Mouse (Mus musculus) lung, postnatal 0 days (tissue): ENCODE data around the gene Ppp1r3e. TPM values are rescaled to one million over a fixed set of nuclear protein-coding genes. Genes with fewer than 3 reads are reported as not detected.

Source experiments
- ATAC-seq: fragments of 200-750 bp; cut with Nextera tagmentation; 2 replicates; pipeline ENCODE4 v1.8.0; 2017; ENCODE audit warnings: moderate library complexity
- DNase-seq: peaks from one replicate; pipeline ENCODE4 v3.0.0-alpha.2; 2016; ENCODE audit warnings: low spot score
- H3K27ac ChIP-seq: fragments of 300-500 bp; sonication (generic); 2 replicates; pipeline ENCODE4 v1.5.1; 2014; ENCODE audit warnings: antibody characterized with exemption, mild to moderate bottlenecking, low read length, mixed read lengths
- H3K27me3 ChIP-seq: fragments of 300-500 bp; sonication (generic); replicated peaks from 2 replicates; pipeline ENCODE4 v1.6.1; 2014; ENCODE audit warnings: low read length, mixed read lengths; ENCODE audit not compliant: insufficient read depth
- H3K36me3 ChIP-seq: fragments of 300-500 bp; sonication (generic); 2 replicates; pipeline ENCODE4 v1.6.1; 2014; ENCODE audit warnings: low read length, mixed read lengths; ENCODE audit not compliant: insufficient read depth
- H3K4me1 ChIP-seq: fragments of 300-500 bp; sonication (generic); 2 replicates; pipeline ENCODE4 v1.6.1; 2014; ENCODE audit warnings: antibody characterized with exemption, low read depth, low read length, mixed read lengths; ENCODE audit not compliant: insufficient read depth
- H3K4me2 ChIP-seq: fragments of 300-500 bp; sonication (generic); replicated peaks from 2 replicates; pipeline ENCODE4 v1.6.1; 2014; ENCODE audit warnings: low read depth, mild to moderate bottlenecking, low read length, moderate library complexity, mixed read lengths
- H3K4me3 ChIP-seq: fragments of 300-500 bp; sonication (generic); 2 replicates; pipeline ENCODE4 v1.5.1; 2014; ENCODE audit warnings: low read depth, low read length
- H3K9ac ChIP-seq: fragments of 300-500 bp; sonication (generic); replicated peaks from 2 replicates; pipeline ENCODE4 v1.6.1; 2014; ENCODE audit warnings: low read depth, mild to moderate bottlenecking
- H3K9me3 ChIP-seq: fragments of 300-500 bp; sonication (generic); 2 replicates; pipeline ENCODE4 v1.6.1; 2016; ENCODE audit warnings: low read length, mixed read lengths
- CTCF ChIP-seq: IDR thresholded peaks from 2 replicates; pipeline ENCODE4 v1.5.1; 2016; ENCODE audit warnings: antibody characterized with exemption, mild to moderate bottlenecking
- EP300 ChIP-seq: IDR thresholded peaks from 2 replicates; pipeline ENCODE4 v1.6.1; 2016; ENCODE audit warnings: antibody characterized with exemption, mild to moderate bottlenecking, control low read depth
- WGBS: fragments of 180-500 bp; shearing (Covaris S2); extraction: QIAGEN DNeasy Blood & Tissue Kit; methylation state at CpG from one replicate; pipeline ENCODE4 v1.1.7; 2014; 5-methylcytosine and 5-hydroxymethylcytosine counted together
- polyA plus RNA-seq: library from polyadenylated mRNA; unstranded; fragments of >200 nt; fragmentation: Nextera tagmentation; extraction: Ambion mirVana; gene quantifications from 2 replicates; pipeline ENCODE4 v1.2.1, GENCODE M21; 2015

The Ppp1r3e gene
- polyA plus RNA-seq, 1 experiment from 2014 or later = 2.5 TPM

DNA sequence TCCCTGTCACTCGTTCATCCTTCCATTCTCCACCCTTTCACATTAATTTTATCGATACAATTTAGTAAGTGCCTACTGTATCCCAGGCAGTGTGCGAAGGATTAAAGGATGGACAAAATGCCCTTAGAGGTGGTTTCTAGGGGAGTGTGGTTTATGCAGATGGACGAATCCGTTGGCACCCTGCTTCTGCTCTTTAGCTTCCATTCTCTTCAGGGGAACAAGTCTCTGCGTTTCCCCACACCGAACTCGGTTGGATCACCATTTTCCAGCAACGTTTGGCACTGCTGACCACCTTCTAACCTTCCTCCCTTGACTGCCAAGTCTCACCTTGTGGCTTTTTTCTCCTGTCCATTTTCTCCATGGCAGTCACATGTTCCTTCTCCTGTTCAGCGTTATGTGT lies 36.0 kb upstream of the Ppp1r3e start:
- DNase-seq = no peak
- H3K9ac ChIP-seq = peak overlapping the region; percentile 59; the same call in 1 of the 2 replicates
- no peaks in the 10 kb centered on the region for H3K27me3 ChIP-seq
- ATAC-seq = no peak
- no peaks in the 10 kb centered on the region; the same call in 1 of the 2 replicates for H3K4me1 ChIP-seq
- TF ChIP-seq CTCF (no peak), EP300 (no peak)
- no peak overlapping the region for H3K27ac ChIP-seq
- H3K4me3 ChIP-seq = peak overlapping the region; percentile 80
- peak overlapping the region; percentile 100 for H3K4me2 ChIP-seq
- WGBS = 13% methylated on average over 10 of the region's 10 CpGs
- no peaks in the 10 kb centered on the region; the same call in 1 of the 2 replicates for H3K36me3 ChIP-seq
- no peaks in the 10 kb centered on the region for H3K9me3 ChIP-seq

- no peaks in the 10 kb centered on the region; the same call in 1 of the 2 replicates for H3K36me3 ChIP-seq
- ATAC-seq (peak; percentile 87), DNase-seq (peak; percentile 78)
- no peak within 1 kb of the TSS for H3K27ac ChIP-seq
- WGBS = 0% methylated on average over 25 of the region's 28 CpGs
- no peaks in the 10 kb centered on the region for H3K27me3 ChIP-seq
- H3K4me1 ChIP-seq = no peaks in the 10 kb centered on the region; the same call in 1 of the 2 replicates
- peak within 1 kb of the TSS; percentile 80 for H3K4me3 ChIP-seq
- peak within 1 kb of the TSS; percentile 59 for H3K9ac ChIP-seq
- H3K4me2 ChIP-seq = peak within 1 kb of the TSS; percentile 100
- TF ChIP-seq CTCF (peak; percentile 10; the same call in 1 of the 2 replicates), EP300 (no peak)
- no peaks in the 10 kb centered on the region for H3K9me3 ChIP-seq
Measured at GRCm38 (mm10) chr14:54912886-54913285, 35.5 kb upstream of the Ppp1r3e start, which contains the start of gene Slc22a17. TSS of gene Slc22a17 (minus strand) at chr14:54913132.

DNA sequence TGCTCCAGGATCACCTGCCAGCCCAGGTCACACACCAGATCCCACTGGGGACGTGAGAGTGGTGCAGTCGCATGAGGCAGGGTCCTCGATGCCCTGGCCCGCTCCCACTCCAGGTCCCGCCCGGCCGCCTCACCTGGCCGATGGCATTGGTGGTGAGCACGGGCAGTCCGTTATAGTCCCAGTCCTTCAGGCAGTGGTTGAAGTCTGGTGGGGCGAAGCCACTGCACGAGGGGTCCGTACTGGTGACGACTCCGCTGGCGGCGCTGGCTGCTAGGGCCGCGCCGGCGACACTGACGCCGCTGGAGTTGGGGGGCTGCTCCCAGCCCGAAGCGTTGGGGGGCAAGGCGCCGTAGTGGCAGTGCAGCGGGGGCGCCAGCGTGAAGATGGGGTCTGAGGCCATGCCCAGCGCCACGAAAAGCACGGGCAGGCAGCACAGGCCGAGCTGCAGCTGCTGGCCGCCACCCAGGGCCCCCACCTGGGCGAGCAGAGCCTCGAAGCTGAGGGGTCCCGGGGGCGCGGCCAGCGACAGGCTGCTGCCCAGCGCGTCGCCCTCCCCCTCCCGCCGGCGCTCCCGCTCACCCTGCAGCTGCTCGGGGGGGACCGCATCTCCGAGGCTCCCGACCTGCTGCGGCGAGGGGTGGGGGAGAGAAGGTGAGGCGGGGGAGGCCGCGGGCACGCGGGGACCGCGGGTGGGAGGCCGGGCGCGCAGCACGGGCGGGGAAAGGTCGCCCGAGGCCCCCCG lies 34.9 kb upstream of the Ppp1r3e start:
- ATAC-seq = peak; percentile 58
- no peak overlapping the region for H3K27ac ChIP-seq
- H3K4me1 ChIP-seq = no peaks in the 10 kb centered on the region; the same call in 1 of the 2 replicates
- no peaks in the 10 kb centered on the region for H3K9me3 ChIP-seq
- TF ChIP-seq CTCF (no peak), EP300 (no peak)
- H3K9ac ChIP-seq = peak overlapping the region; percentile 59
- no peaks in the 10 kb centered on the region for H3K27me3 ChIP-seq
- peak; percentile 39 for DNase-seq
- H3K4me2 ChIP-seq = peak overlapping the region; percentile 100
- WGBS = 3% methylated on average over 54 of the region's 69 CpGs
- H3K36me3 ChIP-seq = no peaks in the 10 kb centered on the region; the same call in 1 of the 2 replicates
- peak overlapping the region; percentile 80 for H3K4me3 ChIP-seq

- Histone ChIP-seq H3K4me2 (no peak overlapping the region), H3K36me3 (no peaks in the 10 kb centered on the region; the same call in 1 of the 2 replicates), H3K4me3 (no peak overlapping the region), H3K4me1 (no peaks in the 10 kb centered on the region; the same call in 1 of the 2 replicates), H3K27ac (no peak overlapping the region), H3K9me3 (no peaks in the 10 kb centered on the region), H3K9ac (no peak overlapping the region), H3K27me3 (no peaks in the 10 kb centered on the region)
- 73% methylated on average over 7 of the region's 7 CpGs for WGBS
- no peak for DNase-seq
- TF ChIP-seq CTCF (no peak), EP300 (no peak)
- ATAC-seq = no peak
Measured at GRCm38 (mm10) chr14:54908682-54909081, 31.3 kb upstream of the Ppp1r3e start.

DNA sequence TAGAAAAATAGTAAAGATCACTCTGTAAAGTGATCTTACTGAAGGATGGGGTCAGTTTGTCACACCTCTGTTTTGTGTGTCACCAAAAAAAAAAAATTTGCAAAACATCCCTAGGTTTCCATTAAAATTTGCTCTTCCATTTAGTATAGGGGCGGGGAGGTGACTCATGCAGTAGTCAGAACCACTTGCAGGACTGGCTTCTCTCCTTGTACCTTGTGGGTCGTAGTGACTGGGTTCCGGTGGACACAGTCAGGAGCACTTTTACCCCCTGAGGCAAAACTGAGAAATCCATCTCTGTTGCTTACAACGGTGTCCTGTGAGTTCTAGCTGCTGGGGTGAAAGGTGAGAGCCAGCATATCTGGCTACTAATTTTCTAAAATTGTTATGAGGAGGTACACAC lies 26.3 kb upstream of the Ppp1r3e start:
- no peak overlapping the region for H3K4me3 ChIP-seq
- no peak overlapping the region for H3K9ac ChIP-seq
- no peaks in the 10 kb centered on the region for H3K4me1 ChIP-seq
- no peak overlapping the region for H3K4me2 ChIP-seq
- WGBS = 92% methylated on average over 4 of the region's 4 CpGs
- ATAC-seq = no peak
- TF ChIP-seq CTCF (no peak), EP300 (no peak)
- no peaks in the 10 kb centered on the region; the same call in 1 of the 2 replicates for H3K36me3 ChIP-seq
- no peaks in the 10 kb centered on the region for H3K9me3 ChIP-seq
- DNase-seq = no peak
- H3K27ac ChIP-seq = no peak overlapping the region
- no peaks in the 10 kb centered on the region for H3K27me3 ChIP-seq

- ATAC-seq (peak; percentile 88), DNase-seq (peak; percentile 95)
- Histone ChIP-seq H3K4me1 (no peaks in the 10 kb centered on the region), H3K9me3 (no peaks in the 10 kb centered on the region), H3K36me3 (0 out of 2 replicates have a peak, but pooled peaks cover 5% of the 10 kb centered on the region), H3K4me3 (no peak overlapping the region), H3K27me3 (no peaks in the 10 kb centered on the region), H3K9ac (no peak overlapping the region), H3K27ac (no peak overlapping the region), H3K4me2 (no peak overlapping the region)
- WGBS = 0% methylated on average over 3 of the region's 3 CpGs
- TF ChIP-seq CTCF (peak; percentile 88), EP300 (0 out of 2 replicates have a peak, but pooled peaks have one; percentile 16)
Measured at GRCm38 (mm10) chr14:54900383-54900782, 23.0 kb upstream of the Ppp1r3e start.
